Mouse (Mus musculus) fibroblast of lung, adult 2 months (primary cell): ENCODE data around the gene Duxbl3.
"Not testable (repeated sequence)": the region's sequence is repeated elsewhere in the genome, so short reads cannot be mapped to it uniquely, and the experiment has no call there.

Experiments
- DNase-seq: peaks from one replicate; pipeline ENCODE4 v3.0.0-alpha.2; 2011; ENCODE audit warnings: low read depth

The Duxbl3 gene

DNA sequence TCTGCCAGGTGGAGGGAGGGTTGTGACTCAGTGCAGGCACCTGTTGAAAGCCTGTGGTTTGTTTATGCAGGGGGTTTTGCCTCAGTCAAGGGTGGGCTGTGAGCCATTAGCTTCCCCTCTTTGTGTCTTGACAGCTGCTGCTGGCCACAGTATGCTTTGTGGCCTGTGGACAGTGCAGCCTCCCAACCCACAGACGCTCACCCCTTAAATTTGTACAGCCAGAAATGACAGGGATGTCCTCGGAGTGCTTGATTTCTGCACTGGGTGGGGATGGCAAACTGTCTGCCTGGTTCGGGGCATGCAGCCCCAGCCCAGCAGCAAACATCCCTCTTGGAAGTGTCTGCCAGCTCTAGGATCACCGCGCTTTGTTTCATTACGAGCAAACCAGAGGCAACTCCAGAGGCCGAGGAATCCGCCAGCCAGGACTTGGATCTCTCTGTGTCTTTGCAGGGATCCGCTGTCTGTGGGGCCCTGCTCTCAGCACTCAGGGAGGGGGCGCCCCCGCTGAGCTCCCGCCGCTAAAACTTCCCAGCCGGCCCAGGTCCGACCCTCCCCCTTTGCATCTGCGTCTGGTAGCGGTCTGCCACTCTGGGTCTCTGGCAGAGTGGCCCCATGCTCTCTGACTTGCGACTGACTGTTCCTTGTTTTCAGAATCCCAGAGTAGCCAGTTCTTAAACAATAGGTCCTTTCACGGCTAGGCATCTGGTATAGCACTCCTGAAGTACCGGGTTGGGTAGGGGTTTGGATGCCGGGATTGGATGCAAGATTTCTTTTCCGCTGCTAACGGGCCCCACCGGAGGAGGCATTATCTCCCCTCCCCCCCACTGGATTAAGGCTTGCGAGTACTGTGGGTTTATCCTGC, at the start of gene Duxbl3:
TSS of gene Duxbl3 (plus strand) at position 207 of the 862 bp plus-strand sequence.
- DNase-seq, result not testable (repeated sequence)

DNA sequence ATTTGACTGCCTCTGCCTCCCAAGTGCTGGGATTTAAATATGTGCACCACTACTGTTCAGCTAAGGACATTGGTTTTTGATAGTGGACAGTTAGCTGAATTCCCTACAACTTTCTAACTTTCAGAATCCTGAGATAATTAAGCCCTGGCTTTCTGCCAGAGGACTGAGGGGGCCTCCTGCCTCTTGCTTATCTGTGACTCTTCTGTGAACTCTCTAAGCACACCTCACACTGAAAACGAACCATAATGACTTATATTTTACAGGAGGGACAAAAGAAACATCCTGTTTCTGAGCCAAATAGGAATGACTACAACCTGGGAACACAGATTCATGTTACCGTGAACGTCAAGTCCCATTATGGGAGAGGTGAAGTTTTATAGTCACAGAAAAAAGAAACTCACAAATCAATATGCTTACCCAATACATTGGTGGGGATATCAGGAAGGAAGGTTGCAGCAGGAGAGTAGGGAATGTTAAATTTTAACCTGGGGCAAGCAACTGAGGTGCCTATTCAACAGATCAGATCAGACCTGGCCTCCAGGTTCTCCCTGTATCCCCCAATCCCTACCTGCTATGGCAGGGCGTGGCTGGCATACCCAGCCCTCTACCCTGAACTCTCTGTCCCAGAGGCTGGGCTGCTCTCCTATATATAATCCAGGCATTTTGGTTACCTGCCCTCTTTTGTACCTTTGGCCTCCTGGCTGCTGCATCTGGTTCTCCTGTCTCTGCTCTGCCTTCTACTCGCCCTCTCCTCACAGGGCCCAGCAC, 41.3 kb upstream of the Duxbl3 start:
- not testable (repeated sequence) for DNase-seq

DNA sequence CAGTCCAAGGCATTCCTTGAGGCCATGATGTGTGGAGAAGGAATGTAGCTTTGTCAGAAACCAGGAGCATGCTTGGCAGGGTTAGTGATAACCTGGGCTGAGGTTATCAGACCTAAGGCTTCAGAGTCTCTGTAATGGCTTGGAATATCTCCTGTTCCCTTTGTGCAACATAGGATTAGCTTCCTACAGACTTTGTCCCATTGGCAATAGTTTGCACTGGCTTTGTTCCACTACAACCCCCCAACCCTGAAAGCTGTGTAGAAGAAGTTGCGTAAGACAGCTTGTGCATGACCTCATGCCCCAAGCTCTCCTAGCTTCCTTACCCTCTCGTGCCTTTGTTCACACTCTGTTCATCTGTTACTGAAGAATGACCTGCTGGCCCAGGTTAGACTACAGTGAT, 20.6 kb upstream of the Duxbl3 start:
- DNase-seq, result not testable (repeated sequence)

DNA sequence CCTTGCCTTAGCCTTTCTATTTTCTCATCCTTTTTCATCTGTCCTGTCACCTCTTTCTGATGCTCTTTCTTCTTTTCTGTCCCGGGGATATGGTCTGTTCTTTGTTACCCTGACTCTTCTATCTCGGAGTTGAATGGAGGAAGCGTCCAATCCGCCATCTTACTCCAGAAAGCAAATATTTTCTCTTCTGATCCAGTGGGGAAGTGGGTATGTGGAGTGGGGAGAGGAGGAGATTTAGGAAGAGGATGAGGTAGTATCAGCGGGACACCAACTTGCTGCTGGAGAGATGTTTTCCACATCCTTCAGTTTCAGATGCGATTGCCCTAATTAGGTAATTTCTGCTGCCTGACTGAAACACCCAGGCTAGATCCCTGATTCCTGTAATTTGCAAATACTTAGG, 967 bp downstream of the Duxbl3 start:
- DNase-seq, result not testable (repeated sequence)

DNA sequence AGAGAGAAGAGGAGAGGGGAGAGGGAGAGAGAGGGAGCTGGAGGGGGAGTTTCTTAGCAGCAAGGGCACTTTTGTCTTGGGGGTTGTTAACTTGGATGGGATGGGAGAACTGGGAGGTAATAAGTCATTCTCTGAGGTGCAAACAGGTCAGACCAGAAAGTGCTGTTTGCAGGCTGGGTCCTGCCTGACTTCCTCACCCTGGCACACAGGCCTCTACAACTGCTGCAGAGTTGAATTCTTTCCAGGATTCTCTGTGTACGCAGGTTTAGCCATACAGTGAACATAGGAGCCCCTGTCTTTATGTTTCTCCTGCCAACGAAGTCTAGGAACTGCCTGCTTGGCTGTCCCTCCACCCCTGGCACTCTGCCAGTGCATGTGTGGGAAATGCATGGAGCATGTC, 29.0 kb downstream of the Duxbl3 start:
- DNase-seq, result not testable (repeated sequence)

DNA sequence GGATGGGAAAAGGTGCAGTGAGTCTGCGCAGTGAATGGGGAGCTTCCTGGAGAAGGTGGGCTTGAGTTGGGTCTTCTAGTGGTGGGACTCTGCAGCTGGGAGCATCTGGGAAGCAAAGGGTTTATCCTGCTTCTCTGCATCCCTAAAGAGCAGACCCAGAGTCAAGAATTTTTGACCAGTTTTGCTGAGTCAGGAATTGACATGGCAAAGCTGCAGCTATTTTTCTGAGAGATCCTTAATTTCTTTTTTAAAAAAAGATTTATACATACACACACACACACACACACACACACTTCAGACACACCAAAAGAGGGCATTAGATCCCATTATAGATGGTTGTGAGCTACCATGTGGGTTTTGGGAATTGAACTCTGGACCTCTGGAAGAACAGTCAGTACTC, 36.1 kb downstream of the Duxbl3 start:
- no peak for DNase-seq

DNA sequence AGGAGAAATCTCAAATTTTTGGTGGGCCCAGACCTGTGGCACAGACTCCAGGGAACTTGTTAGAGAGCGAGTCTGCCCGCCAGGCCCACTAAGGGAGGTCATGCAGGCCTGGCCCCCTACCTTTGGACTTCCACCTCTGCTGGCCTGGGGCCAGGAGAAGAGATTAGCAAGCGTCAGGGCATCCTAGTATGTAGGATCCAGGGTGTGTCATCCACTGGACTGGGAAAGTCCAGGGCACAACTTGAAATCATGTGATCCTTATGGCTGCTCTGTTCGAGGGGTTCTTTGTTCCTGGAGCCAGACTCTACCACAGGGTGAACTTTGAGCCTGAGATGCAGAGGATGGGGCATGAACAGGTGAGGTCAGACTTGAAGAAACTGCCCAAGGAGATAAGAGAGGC, 39.3 kb downstream of the Duxbl3 start:
- DNase-seq, result no peak

DNA sequence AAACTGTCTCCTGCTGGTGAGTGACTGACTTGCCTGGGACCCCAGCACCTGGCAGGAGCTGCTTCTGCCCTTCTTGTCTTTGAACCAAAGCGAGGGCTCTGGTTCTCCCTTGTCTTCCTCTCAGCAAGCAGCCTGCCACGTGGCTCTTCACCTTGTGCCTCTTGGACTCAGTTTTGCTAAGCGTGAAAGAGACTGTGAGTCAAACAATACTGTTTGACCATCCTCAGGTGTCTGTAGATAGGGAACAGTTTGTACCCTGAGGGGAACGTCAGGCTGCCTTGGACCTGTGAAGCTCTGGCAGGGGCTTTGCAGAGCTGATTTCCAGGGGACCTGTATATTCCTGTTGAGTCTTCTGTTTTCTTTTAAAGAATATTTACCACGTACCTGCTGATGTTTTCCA, 39.7 kb downstream of the Duxbl3 start:
- DNase-seq, result no peak

DNA sequence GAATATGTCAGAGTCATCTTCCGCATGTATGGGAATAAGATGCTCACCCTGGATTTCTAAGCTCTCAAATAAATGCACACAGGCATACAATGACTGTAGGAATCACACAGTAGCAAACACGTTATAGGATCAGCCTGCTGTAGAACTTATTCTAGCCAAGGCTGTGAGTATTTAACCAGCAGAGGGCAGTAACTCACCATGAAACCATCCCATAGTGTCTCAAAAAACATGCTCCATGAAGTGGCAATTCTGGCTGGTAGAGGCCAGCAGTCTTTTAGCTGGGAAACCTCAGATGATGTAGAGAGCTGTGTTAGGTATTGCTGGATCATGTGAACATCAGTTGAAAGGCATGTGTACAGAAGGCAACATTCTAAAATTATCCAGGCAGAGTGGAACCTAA, 45.3 kb downstream of the Duxbl3 start:
- peak; percentile 41 for DNase-seq

DNA sequence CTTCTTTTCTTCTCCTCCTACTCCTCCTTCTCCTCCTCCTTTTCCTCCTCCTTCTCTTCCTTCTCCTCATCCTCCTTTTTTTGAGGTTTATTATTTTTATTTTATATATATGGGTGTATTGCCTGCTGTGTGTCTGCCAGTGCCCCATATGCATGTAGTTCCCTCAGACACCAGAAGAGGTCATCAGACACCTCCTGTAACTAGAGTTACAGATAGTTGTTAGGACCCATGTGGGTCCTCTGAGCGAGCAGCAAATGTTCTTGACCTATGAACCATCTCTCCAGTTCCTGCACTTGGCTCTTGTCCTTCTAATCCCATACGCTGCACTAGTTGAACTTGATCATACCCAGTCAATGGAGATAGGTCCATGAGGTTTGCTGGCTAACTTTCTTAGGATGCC, 48.3 kb downstream of the Duxbl3 start:
- peak; percentile 12 for DNase-seq

DNA sequence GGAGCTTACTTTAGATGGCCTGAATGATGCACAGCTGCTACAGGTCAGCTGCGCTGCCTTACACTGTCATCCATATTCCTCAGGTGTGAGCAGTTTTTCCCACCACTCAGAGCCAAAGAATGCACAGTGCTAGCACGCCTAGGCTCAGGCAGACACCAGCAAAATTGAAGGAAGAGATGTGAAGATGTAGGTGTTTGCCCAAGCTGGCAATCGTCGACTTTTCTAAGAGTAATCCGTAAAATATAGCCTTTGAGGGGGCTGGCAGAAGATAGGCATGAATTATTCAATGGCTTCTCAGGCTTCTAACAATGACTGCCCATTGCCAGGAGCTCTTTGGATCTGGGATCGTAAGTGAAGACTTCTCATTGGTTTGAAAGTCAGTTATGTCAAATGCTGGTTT, 51.1 kb downstream of the Duxbl3 start:
- DNase-seq, result no peak

DNA sequence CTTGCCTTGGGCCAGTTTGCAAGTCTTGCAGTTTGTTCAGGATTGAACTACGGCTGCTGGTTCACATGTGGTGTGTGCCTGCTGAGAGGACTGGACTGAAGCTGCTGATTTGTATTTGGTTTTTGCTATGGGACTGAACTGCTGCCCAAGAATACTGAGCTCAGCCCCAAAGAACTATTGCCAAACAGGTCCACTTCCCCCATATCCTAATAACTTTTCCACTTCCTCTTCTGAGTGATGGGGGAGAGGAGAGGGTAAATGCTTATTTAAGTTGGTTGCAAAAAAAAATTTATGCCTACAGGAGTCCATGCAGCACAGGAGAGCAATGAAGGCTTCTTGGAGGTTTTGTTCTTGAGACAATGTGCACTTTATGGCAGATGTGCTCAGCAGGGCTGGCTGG, 51.7 kb downstream of the Duxbl3 start:
- DNase-seq, result no peak

DNA sequence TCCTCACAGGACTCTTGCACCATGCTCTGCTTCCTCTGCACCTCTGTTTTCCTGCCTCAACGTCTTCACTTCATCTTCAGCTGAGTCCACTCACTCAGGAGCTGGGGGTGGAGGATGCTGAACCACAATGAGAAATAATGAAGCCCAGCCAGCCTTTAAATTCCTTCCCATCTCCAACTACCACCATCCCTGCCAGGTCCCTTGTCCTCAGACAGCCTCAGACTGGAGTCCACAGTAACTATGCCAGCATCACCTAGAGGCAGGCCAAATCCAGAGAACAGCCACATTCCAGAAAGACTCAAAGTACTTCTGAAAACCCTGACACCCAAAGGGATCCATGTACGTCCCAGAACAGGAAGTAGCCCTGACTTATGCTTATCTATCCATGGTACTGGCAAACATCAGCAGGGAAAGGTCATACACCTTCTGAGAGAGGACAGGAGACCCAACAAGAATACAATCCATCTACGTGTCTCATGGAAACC, 58.5 kb downstream of the Duxbl3 start:
- DNase-seq, result no peak
